Mouse (Mus musculus): ENCODE results near the gene Lims1. TPM values are rescaled to one million over a fixed set of nuclear protein-coding genes. Genes with fewer than 3 reads are reported as not detected.

The Lims1 gene
- total and polyA plus RNA-seq, 3 experiments = 40.4 to 74.7 (median 40.7) TPM

DNA sequence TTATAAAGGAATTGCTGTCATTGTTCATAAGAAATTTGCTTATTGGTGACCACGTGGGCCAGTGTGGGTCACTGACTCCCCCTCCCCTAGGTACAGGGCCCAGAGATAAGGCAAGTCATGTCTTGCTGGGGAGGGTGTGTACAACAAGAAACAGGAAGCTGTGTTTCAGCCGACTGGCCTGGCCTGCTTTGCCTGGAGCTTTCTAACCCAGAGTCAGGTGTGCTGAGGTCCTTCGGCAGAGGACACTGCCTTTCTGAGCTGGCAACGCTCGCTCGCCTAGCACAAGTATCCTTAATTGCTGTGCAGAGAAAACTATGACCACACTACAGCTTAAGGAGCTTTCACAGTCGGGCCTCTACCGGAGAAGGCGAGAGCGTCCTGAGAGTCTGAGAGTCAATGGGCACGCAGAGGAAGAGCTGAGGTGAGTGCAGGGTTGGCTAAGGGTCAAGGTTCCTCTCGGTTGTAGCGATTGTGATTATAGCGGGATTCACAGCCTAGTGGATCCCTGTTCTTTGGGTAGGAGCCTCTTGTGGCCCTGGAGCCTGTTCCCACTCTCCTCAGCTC lies 48.1 kb downstream of the Lims1 start (continued):
- peak; percentile 89 for TF ChIP-seq MAX (IDR thresholded peaks at IDR 0.05; ENCODE audit: low read length)
- peak; percentile 65; the same call in 1 of the 2 replicates for TF ChIP-seq TCF12 (IDR thresholded peaks at IDR 0.05; ENCODE audit: low read depth, low read length)
- TF ChIP-seq CHD1 (IDR thresholded peaks at IDR 0.05; ENCODE audit: low read depth, low read length) = peak; percentile 98
- no peak for TF ChIP-seq JUN (IDR thresholded peaks at IDR 0.05; ENCODE audit: insufficient read depth, low read depth, low read length)
- TF ChIP-seq POLR2A (IDR thresholded peaks at IDR 0.05; ENCODE audit: low read depth, low read length) = peak; percentile 57
- no peak for TF ChIP-seq JUND (conservative IDR thresholded peaks at IDR 0.05; ENCODE audit: low read depth, low read length)
- no peak for TF ChIP-seq CTCF (conservative IDR thresholded peaks at IDR 0.05 in 1 of 2, IDR thresholded peaks at IDR 0.05 in 1 of 2; ENCODE audit: low read depth in 2 of 2, low read length in 2 of 2)
- TF ChIP-seq USF2 (conservative IDR thresholded peaks at IDR 0.05; ENCODE audit: low read depth, low read length) = peak; percentile 47; the same call in 1 of the 2 replicates
- TF ChIP-seq ZKSCAN1 (IDR thresholded peaks at IDR 0.05; ENCODE audit: borderline replicate concordance, low read depth, low read length) = no peak
- TF ChIP-seq BHLHE40 (IDR thresholded peaks at IDR 0.05; ENCODE audit: low read depth, low read length) = peak; percentile 37; the same call in 1 of the 2 replicates
- peak; percentile 72; the same call in 1 of the 2 replicates for TF ChIP-seq MEF2A (IDR thresholded peaks at IDR 0.05; ENCODE audit: borderline replicate concordance, low read depth, low read length)
- no peak for TF ChIP-seq RAD21 (IDR thresholded peaks at IDR 0.05; ENCODE audit: low read depth, low read length)
- TF ChIP-seq MYC (IDR thresholded peaks at IDR 0.05; ENCODE audit: low read depth, low read length) = peak; percentile 84
- TF ChIP-seq POLR2AphosphoS2 (IDR thresholded peaks at IDR 0.05; ENCODE audit: low read depth, low read length) = no peak
- peak; percentile 90 for TF ChIP-seq MAZ (IDR thresholded peaks at IDR 0.05; ENCODE audit: low read depth, low read length)
- TF ChIP-seq TBP (conservative IDR thresholded peaks at IDR 0.05; ENCODE audit: low read depth, low read length) = no peak
- no peak for TF ChIP-seq UBTF (IDR thresholded peaks at IDR 0.05; ENCODE audit: low read depth, low read length)
- peak; percentile 60; the same call in 1 of the 2 replicates for TF ChIP-seq EP300 (IDR thresholded peaks at IDR 0.05; ENCODE audit: low read length)
- TF ChIP-seq KAT2A (IDR thresholded peaks at IDR 0.05; ENCODE audit: insufficient replicate concordance, low read length) = no peak
- no peak for TF ChIP-seq MAFK (IDR thresholded peaks at IDR 0.05; ENCODE audit: insufficient replicate concordance, low read length)

DNA sequence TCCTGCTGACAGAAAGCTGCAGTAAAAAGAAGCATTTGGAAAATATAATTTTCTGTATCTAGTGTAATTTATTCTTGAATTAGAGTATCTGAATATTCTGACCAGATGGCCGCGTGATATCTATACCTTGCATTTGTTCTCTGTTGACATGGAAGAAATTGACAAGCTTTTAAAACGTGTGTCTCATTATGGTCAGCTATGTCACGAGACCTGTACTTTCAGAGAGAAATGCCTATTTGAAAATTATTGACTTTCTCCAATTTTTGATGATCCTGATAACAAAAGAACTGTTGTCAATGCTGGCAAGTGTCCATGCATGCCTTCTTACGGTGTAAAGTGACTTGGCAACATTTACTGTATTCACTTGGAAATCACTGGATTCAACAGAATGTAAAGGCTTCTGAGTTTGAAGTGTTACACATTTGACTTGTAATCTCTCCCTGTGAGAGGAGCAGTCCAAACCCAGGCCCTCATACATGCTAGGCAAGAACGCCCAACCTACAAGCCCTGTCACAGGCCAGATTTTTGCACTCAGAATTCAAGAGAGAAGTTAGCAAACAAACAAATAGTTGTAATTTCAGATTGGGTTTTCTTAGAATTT lies 49.3 kb downstream of the Lims1 start:
- peak overlapping the region; percentile 69 for H3K9ac ChIP-seq (ENCODE audit: insufficient read depth, low read depth)
- in situ Hi-C loops (cut with MboI; ENCODE audit: low pct_ligation_motif_present, low pct_unique_long_range_greater_than_20kb, low sequenced_read_pairs) (no loop called here), dilution Hi-C loops (cut with MboI; ENCODE audit: extremely low pct_ligation_motif_present, extremely low pct_unique_long_range_greater_than_20kb, low sequenced_read_pairs) (no loop called here)
- peaks cover 58% of the 10 kb centered on the region for H3K79me2 ChIP-seq (replicated peaks; ENCODE audit: control insufficient read depth, extremely low read depth, insufficient read depth, poor library complexity, severe bottlenecking)
- peak overlapping the region; percentile 4 to 44 (median 35) for H3K4me3 ChIP-seq (replicated peaks in 1 of 3; ENCODE audit: low read depth in 2 of 3, low read length in 2 of 3, poor library complexity in 1 of 3)
- H3K36me3 ChIP-seq (replicated peaks in 1 of 2; ENCODE audit: control insufficient read depth in 1 of 2, insufficient read depth in 1 of 2, low read length in 1 of 2) = peaks cover 0 to 9% of the 10 kb centered on the region in 2 experiments
- H3K27ac ChIP-seq (ENCODE audit: insufficient read depth, low read depth) = no peak overlapping the region
- DNase-seq (ENCODE audit: extremely low read depth) = no peak
- H3K4me2 ChIP-seq (ENCODE audit: insufficient read depth, low read depth, poor library complexity, severe bottlenecking) = peak overlapping the region; percentile 99
- no peaks in the 10 kb centered on the region for H3K9me3 ChIP-seq (replicated peaks; ENCODE audit: low read length)
- TF ChIP-seq GABPA (IDR thresholded peaks at IDR 0.05; ENCODE audit: insufficient replicate concordance, low read depth, low read length) = no peak
- TF ChIP-seq MAX (IDR thresholded peaks at IDR 0.05; ENCODE audit: low read length) = no peak
- TF ChIP-seq TBP (conservative IDR thresholded peaks at IDR 0.05; ENCODE audit: low read depth, low read length) = no peak
- TF ChIP-seq BHLHE40 (IDR thresholded peaks at IDR 0.05; ENCODE audit: low read depth, low read length) = peak; percentile 51; the same call in 1 of the 2 replicates
- TF ChIP-seq ZMIZ1 (IDR thresholded peaks at IDR 0.05; ENCODE audit: low read depth, low read length) = no peak
- H3K4me1 ChIP-seq (ENCODE audit: control insufficient read depth in 1 of 2, insufficient read depth in 2 of 2) = peaks cover 2 to 51% of the 10 kb centered on the region in 2 experiments; a peak in 3 of 4 replicates
- no peaks in the 10 kb centered on the region for H3K27me3 ChIP-seq (replicated peaks)
